ENCODE assay signal across 8 mouse cellular contexts in the genomic region with DNA sequence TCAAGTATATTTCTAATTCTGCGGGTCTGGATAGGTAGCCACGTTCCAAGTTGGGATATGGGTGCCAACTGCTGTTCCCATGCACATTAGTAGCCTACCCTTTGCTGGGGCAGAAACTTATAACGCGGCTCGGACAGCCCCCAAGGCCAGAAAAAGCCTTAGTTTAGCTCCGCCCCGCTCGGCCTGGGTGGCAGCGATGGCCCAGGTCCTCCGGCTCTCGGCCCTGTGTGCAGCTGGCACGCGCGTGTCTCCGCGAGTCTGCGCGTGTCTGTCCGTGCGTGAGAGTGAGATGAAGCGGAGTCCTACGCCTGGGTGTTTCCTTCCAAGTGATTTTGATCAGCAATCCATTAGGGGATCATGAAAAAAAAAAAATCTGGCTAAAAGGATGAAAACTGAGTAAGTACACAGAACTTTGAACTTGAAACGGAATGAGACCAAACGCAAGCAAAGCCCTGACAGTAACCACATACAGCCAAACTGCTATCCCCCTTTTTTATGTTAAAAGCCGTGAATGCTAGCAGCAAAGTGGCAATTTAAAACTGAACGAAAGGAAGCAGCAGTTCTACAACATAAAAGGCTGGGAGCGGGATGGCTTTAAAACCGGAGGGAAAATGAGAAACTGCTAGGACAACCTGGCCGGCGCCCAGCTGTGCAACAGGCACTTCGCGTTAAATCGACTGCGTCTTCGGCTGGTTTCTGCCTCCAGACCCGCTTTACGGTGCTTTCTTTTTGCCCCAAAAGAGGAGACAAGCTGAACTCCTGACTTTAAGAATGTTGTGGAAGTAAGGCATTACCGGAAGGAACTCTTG. TPM values are rescaled to one million over a fixed set of nuclear protein-coding genes. Genes with fewer than 3 reads are reported as not detected.
DNase-seq lines count a peak whose midpoint lies in the region; ATAC-seq and TF ChIP-seq lines count a peak whose summit lies in the region.

A gene (plus strand): TSS at position 185 of the 809 bp plus-strand sequence.

- H3K36me3 ChIP-seq in heart, postnatal 0 days (replicated peaks; ENCODE audit: control insufficient read depth, insufficient read depth, low read length) = no peaks in the 10 kb centered on the region
- no peaks in the 10 kb centered on the region for H3K36me3 ChIP-seq in small intestine, adult 2 months (ENCODE audit: control insufficient read depth, insufficient read depth, low read length)

- TF ChIP-seq POLR2A in small intestine, adult 2 months (IDR thresholded peaks at IDR 0.05; ENCODE audit: low read depth, low read length) = no peak

- peak within 1 kb of the TSS; percentile 57 for H3K9ac ChIP-seq in heart, postnatal 0 days (replicated peaks; ENCODE audit: low read depth, low read length)

- under 1% methylated on average over 38 of the region's 38 CpGs for WGBS in heart, postnatal 0 days
- under 1% methylated on average over 38 of the region's 38 CpGs for WGBS in small intestine, adult 2 months

- ATAC-seq in heart, postnatal 0 days (ENCODE audit: insufficient read depth, low read depth) = peak; percentile 80
- peak; percentile 64 for ATAC-seq in megakaryocyte progenitor cell, adult 5-6 weeks (replicated peaks; ENCODE audit: poor library complexity)

- peak within 1 kb of the TSS; percentile 54 for H3K4me3 ChIP-seq in heart, postnatal 0 days (ENCODE audit: low read depth, low read length)
- peak within 1 kb of the TSS; percentile 66 for H3K4me3 ChIP-seq in small intestine, adult 2 months (ENCODE audit: low read depth, low read length)

- peak within 1 kb of the TSS; percentile 68 for H3K4me2 ChIP-seq in heart, postnatal 0 days (ENCODE audit: low read depth, low read length)

- H3K27ac ChIP-seq in heart, postnatal 0 days (ENCODE audit: low read depth) = peak within 1 kb of the TSS; percentile 49
- H3K27ac ChIP-seq in small intestine, adult 2 months (ENCODE audit: insufficient read depth, low read depth, low read length) = peak within 1 kb of the TSS; percentile 23

- no peaks in the 10 kb centered on the region for H3K27me3 ChIP-seq in heart, postnatal 0 days (ENCODE audit: control insufficient read depth, insufficient read depth, low read length)
- H3K27me3 ChIP-seq in small intestine, adult 2 months (ENCODE audit: control insufficient read depth, insufficient read depth, low read length) = 0 out of 2 replicates have a peak, but pooled peaks cover 6% of the 10 kb centered on the region

- peak; percentile 13 for DNase-seq in CD4-positive helper T cell, adult 2 months (ENCODE audit: low read depth, low spot score)
- DNase-seq in adrenal gland, postnatal 10 days = peak; percentile 85
- DNase-seq in fibroblast of lung, adult 2 months (ENCODE audit: low read depth) = peak; percentile 40
- DNase-seq in heart, postnatal 0 days (ENCODE audit: low spot score) = peak; percentile 59
- DNase-seq in kidney, postnatal 25 days = peak; percentile 71 to 80
- DNase-seq in thymus, adult 18-20 months = no peak

- no peaks in the 10 kb centered on the region for H3K9me3 ChIP-seq in heart, postnatal 0 days (replicated peaks; ENCODE audit: control insufficient read depth, low read length)

- TF ChIP-seq EP300 in heart, postnatal 0 days (IDR thresholded peaks at IDR 0.05; ENCODE audit: low read depth) = no peak

- TF ChIP-seq CTCF in heart, postnatal 0 days (IDR thresholded peaks at IDR 0.05; ENCODE audit: low read depth) = no peak
- no peak for TF ChIP-seq CTCF in small intestine, adult 2 months (IDR thresholded peaks at IDR 0.05; ENCODE audit: extremely low read depth, insufficient read length, insufficient replicate concordance, low read depth, low read length)

- H3K4me1 ChIP-seq in heart, postnatal 0 days (ENCODE audit: control insufficient read depth, insufficient read depth) = no peaks in the 10 kb centered on the region
- 0 out of 2 replicates have a peak, but pooled peaks cover 2% of the 10 kb centered on the region for H3K4me1 ChIP-seq in small intestine, adult 2 months (ENCODE audit: control insufficient read depth, insufficient read depth, insufficient read length, low read length)

RNA-seq across cellular contexts. Expression of the gene that starts here (rescaled TPM):
- 10 to 100 TPM; 25.6 to 27.2 TPM for total RNA-seq in adrenal gland, postnatal 10 days (2021)
- 6.1 and 13.2 TPM in 2 replicates for total RNA-seq in heart, postnatal 0 days (2014; rRNA removed; ENCODE audit: low replicate concordance)
- 3.6 and 3.9 TPM in 2 replicates for polyA plus RNA-seq in heart, postnatal 0 days (2015; fragmentation: Nextera tagmentation; extraction: Ambion mirVana)
- total RNA-seq in megakaryocyte progenitor cell, adult 5-6 weeks (2015) = 1.1 and 6.0 TPM in 2 replicates
- total RNA-seq in megakaryocyte progenitor cell, adult 5-6 weeks (2017) = 1.2 and 3.2 TPM in 2 replicates
- 3.5 and 4.6 TPM in 2 replicates for polyA plus RNA-seq in small intestine, adult 2 months (2012; rRNA removed)

Comparison
In these comparisons a context has a peak if more than half of its experiments do, and no peak if none do; other contexts are left out.
1. DNase-seq: peak in CD4-positive helper T cell, adult 2 months (single experiment), adrenal gland, postnatal 10 days (single experiment), fibroblast of lung, adult 2 months (single experiment), heart, postnatal 0 days (single experiment) and kidney, postnatal 25 days (2 of 2); none in thymus, adult 18-20 months (0 of 2).